Mouse (Mus musculus): ENCODE results near the gene Clmp.

Gene Clmp

DNA sequence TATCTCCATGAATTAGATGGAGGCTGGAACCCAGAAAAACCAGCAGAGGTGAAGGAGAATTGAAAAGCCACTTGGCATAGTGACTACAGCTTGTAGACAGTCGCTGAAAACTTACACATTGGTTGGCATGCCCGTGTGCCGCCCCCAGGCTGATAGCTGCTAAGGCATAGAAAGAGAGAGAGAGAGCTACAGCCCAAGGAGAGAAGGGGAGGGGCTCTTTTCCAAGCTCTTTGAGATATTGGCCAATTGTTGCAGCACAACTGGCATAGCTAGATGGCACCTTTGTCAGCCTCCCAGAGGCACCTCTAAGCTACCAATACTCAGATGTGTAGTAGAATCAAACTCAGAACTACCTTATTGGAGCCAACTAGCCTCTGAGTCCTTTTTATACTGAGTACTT, 1.8 kb downstream of the Clmp start:
- intact Hi-C loops (cut with DNase I): no loop called here

GRCm38 (mm10) chr9:40690511-40690910, 4.7 kb downstream of the Clmp start:
- intact Hi-C loops (cut with DNase I): no loop called here

DNA sequence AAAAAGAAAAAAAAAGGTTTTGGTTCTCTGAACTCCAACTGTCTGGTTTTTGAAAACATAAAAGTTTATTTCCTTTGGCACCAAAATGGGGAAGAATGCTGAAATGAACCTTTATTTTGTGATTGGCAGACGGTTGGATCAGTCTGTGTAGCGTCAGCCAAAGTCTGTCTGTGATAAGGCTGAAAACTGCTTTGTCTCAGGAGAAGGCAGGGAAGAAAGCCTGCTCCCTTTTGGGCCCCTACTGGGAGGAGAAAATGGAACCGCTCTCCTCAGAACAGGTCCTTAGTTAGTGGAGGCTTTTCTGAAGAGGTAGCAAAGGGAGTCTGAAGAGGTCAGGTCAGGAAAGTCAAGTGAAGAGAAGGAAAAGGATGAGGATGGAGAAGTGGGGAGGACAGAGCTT, 7.3 kb downstream of the Clmp start:
- intact Hi-C loops (cut with DNase I): no loop called here

DNA sequence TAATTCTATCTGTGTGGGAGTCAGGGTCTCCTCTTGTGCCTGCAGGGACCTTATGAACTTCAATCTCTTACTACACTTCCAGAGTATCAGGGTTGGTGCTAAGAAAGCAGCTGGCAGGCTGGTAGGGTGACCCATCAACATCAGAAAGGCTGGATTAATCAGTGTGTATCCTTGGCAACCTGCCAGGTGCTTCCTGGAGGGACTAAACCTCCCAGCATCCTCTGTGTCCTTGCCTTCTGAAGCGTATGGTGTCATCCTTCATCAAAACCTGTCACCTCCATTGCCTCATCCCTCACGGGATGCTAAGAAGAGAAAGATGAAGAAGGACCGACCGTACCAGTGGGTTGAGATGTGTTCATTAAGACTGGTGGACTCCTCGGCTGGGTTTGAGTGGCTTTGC, 8.0 kb downstream of the Clmp start:
- intact Hi-C loops (cut with DNase I): no loop called here

DNA sequence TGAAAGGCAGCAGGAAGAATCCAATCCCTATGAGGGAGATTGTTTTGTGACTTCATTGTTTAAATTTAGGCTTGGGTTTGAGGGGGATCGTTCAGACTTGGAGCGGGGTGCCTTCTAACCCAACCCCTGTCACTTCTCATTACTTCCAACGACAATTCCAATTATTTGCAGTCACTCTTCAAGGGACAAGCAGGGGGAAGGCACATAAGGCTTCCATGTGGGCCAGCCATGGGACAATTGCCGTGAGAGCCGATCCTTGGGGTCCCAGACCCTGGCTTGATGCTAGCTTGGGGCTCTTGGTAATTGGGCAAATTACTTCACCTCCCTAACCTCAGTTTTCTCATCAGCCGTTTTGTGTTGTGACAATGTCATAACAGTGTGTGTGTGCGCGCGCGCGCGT, 8.5 kb downstream of the Clmp start:
- intact Hi-C loops (cut with DNase I): no loop called here

DNA sequence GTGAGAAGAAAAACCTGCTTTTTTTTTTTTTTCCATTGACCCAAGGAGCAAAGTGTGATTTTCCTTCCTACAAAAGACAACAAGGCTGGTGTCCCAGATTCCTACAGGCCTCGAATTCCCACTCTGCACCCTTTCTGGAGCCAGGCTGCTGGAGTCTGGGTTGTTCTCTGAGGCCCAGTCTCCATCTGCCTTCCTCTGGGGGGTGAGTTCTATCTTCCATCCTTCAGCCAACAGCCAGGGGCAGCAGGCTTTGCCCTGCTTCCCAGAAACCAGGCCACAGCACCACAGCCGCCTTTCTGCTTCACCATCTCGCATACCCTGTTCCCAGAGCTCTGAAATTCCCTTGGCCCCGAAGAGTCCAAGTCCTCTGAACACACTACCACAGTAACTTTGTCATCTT, 10.3 kb downstream of the Clmp start:
- intact Hi-C loops (cut with DNase I): no loop called here

DNA sequence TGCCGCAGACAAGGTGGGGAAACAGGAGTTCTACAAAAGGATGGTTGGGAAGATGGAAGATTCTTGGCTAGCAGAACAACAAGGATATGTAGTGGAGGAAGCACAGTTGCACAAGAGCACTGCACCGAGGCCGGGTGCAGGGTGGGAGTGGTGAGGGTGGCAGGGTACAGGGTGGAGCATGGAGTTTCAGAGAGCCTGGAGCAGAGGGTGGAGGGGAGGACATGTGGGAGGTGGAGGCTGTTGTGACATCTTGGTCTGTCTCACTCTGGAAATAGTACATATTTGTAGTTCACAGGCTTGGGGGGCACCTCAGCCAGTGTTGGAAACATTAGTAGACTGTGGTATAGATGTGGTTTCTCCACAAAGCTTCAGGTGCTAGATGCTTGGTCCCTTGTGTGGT, 13.4 kb downstream of the Clmp start:
- intact Hi-C loops (cut with DNase I): no loop called here

- intact Hi-C loops (cut with DNase I): no loop called here
Observed at GRCm38 (mm10) chr9:40700253-40700652, 14.5 kb downstream of the Clmp start.

GRCm38 (mm10) chr9:40704364-40705276, 18.9 kb downstream of the Clmp start:
- intact Hi-C loops (cut with DNase I): no loop called here

GRCm38 (mm10) chr9:40708448-40709140, 22.8 kb downstream of the Clmp start:
- intact Hi-C loops (cut with DNase I): no loop called here

DNA sequence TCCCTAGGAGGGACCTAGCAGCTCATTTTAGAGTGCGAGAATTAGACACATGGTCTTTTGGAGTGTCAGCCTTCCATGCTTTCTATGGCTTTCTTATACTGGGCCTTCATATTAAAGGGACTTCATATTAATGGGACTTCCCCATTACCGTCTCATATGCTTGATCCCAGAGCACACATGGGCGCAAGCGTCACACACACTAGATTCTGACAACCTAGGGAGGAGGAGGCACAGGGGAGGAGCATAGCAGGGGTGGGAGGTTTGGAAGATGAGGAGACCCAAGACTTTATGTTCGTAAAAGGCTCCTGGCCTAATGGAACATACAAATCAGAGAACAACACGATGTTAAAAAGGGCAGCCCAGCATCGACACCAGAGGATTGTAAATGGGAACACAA, 23.4 kb downstream of the Clmp start:
- intact Hi-C loops (cut with DNase I): no loop called here

DNA sequence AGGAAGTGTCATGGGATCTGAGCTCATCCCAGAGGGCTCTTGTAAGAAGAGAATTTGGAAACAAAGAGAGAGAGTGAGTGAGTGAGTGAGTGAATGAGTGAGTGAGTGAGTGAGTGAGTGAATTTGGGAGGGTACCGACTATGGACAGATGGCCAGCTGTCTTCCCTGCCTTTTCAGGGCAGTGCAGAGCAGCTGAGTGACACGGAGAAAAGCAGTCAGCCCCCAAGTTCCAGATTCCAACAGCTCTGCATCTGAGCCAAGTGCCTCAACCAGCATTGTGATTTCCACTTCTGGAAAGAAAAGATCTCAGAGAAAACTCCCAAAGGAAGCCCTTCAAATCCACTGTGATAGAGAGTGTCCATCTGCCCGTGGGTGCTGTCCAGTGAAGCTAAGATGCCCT, 23.8 kb downstream of the Clmp start:
- intact Hi-C loops (cut with DNase I): no loop called here

DNA sequence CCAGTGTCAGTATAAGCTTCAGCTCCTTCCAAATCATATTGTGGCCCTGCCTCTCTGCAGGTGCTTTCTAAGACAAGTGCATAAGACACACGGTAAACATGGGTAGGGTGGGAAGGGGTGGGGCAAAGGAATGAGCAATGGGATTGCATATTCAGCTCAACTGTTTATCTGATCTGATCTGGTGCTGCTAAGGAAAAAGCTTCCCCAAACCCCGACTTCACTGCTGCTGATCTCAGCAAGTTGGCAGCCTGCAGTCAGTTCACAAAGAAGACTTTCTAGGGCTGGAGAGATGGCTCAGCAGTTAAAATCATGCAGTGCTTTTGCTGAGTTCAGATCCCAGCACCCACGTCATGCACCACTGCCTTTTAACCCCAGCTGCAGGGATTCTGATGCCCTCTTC, 24.2 kb downstream of the Clmp start:
- intact Hi-C loops (cut with DNase I): no loop called here

DNA sequence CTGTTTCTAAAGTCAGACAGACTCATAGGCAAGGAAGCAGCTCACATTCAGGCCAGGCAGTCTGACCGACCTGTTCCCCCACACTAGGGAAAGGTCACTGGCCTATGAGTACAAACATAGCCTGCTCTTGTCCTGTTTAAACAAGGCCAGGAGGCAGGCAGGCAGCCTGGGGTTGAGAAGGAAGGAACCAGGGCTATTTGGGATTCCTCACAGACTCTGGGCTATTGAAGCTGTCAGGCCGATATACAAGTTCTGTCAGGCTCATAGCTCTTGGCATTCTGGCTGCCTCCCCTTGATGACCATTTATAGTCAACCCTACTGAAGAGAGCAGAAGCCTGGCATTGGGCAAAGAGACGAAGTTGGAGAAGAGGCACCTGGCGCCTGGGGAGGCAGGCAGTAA, 25.9 kb downstream of the Clmp start:
- intact Hi-C loops (cut with DNase I): no loop called here

- intact Hi-C loops (cut with DNase I): no loop called here
Observed at GRCm38 (mm10) chr9:40717182-40717874, 31.6 kb downstream of the Clmp start.

GRCm38 (mm10) chr9:40717875-40718185, 32.1 kb downstream of the Clmp start:
- intact Hi-C loops (cut with DNase I): no loop called here

DNA sequence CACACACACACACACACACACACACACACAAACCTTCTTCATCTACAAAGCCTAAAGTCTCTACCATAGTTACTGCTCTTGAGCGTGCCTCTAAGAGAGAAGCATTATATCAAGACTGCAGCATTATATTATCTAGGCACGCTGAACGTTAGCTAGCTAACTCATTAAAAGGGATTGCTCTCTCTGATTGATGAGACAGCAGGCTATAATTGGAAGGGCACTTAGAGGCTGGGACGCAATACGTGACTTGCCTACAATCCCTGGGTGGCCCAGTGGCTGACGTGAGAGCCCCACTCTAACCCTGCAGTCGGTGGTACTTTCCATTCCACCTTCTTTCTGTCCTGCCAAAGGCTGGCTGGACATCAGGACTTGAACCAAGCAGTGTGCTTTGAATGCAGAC, 35.1 kb downstream of the Clmp start:
- intact Hi-C loops (cut with DNase I): no loop called here

DNA sequence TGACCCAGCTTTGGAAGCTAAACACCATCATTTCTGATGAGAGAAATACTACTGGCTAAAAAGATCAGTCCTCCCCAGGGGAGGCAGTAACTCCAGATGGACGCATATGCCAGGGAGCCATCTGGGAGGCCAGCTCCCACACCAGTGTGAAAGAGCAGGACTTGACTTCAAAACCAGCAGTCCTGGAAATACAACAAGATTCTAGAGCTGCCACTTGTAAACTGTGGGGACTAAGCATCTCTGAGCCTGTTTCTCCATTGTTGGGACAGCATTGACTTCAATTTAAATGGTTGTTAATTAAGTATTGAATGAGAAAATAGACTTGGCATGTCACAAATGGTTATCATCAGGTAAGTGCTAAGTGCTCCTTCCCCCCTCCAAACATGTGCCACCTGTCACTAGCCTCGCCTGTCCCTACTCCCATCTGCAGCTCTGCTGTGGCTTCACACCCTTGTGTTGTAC, 37.6 kb downstream of the Clmp start:
- intact Hi-C loops (cut with DNase I): no loop called here

- intact Hi-C loops (cut with DNase I): no loop called here
Observed at GRCm38 (mm10) chr9:40724978-40725377, 39.2 kb downstream of the Clmp start.

DNA sequence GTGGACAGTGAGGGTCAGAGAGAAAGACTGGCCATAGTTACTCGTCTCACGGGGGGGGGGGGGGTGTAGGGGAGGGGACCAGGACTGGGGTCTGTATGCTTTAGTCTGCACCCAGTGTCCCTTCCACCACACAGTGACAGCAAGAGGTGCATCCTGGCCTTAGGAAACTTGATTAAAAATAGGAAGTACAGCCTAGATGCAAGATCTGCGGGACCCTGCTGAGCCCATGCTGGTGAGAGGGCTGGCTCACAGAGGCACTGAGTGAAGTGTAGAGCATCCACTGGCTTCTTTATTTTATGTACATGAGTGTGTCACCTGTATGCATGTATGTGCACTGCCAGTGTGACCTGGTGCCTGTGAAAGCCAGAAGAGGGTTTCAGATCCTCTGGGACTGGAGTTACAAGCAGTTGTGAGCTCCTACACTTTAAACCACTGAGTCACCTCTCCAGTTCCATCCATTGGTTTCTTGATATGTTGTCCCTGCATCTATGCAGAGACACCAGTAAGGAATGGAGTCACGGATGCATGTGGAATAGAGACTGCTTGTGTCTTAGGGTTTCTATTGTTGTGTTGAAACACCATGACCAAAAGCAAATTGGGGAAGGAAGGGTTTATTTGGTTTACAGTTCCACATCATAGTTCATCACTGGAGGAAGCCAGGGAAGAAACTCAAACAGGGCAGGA, 41.5 kb downstream of the Clmp start:
- intact Hi-C loops (cut with DNase I): no loop called here

DNA sequence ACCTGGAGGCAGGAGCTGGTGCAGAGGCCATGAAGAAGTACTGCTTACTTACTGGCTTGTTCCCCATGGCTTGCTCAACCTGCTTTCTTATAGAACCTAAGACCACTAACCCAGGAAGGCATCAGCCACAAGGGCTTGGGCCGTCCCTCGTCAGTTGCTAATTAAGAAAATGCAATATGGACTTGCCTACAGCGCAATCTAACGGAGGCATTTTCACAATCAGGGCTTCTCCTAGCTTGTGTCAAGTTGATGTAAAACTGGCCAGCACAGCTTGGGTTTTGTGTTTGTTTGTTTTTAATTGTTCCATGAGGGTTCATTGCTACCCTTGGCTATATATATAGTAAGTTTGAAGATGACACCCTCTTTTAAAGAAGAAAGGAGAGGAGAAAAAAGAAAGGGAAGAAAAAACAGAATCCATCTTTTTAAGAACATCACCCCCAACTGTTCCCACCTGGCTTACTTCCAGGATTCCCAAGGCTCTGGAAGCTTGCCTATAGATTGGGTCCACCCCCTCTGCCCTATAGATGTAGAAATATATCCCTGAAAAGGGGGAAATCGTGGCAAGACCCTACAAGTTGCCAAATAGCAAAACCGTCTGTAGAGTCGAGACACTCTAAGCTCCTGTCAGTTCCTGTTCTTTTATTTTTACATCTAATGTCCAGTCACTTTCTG, 42.2 kb downstream of the Clmp start:
- intact Hi-C loops (cut with DNase I): no loop called here
